Mouse (Mus musculus) frontal cortex, adult 2 months (tissue): Measurements from ENCODE around the gene Sipa1l2. TPM values are rescaled to one million over a fixed set of nuclear protein-coding genes. Genes with fewer than 3 reads are reported as not detected.
A peak's percentile ranks its signal among the peaks of the same experiment; 100 is the strongest.

Source experiments
- DNase-seq, 2 experiments: peaks; one replicate each; pipeline ENCODE4 v3.0.0; 2022; ENCODE audit warnings: low spot score in 1 of 2; ENCODE audit errors: extremely low spot score in 1 of 2
- polyA plus RNA-seq: library from polyadenylated mRNA; depleted of rRNA; stranded (reverse); fragments of >200 nt; gene quantifications from 2 replicates; pipeline ENCODE4 v1.2.3, GENCODE M21; 2012

The Sipa1l2 gene
- polyA plus RNA-seq, 1 experiment: 29.7 TPM

- no peak for DNase-seq
These were observed 87.0 kb downstream of the Sipa1l2 start for GRCm38 (mm10) chr8:125482491-125483096.

GRCm38 (mm10) chr8:125474876-125475275, 94.7 kb downstream of the Sipa1l2 start:
- DNase-seq: peak in 1 of 2 experiments; percentile 62

- no peak for DNase-seq
These were observed 98.2 kb downstream of the Sipa1l2 start for GRCm38 (mm10) chr8:125471374-125471773.

- peak in 1 of 2 experiments; percentile 10 for DNase-seq
These were observed 104.3 kb downstream of the Sipa1l2 start for GRCm38 (mm10) chr8:125465156-125465821.

GRCm38 (mm10) chr8:125462901-125463300, 106.7 kb downstream of the Sipa1l2 start:
- DNase-seq: no peak

- DNase-seq: no peak
These were observed 108.1 kb downstream of the Sipa1l2 start for GRCm38 (mm10) chr8:125461504-125461903.

GRCm38 (mm10) chr8:125460602-125461001, 109.0 kb downstream of the Sipa1l2 start:
- DNase-seq: no peak

GRCm38 (mm10) chr8:125449048-125449447, 120.6 kb downstream of the Sipa1l2 start:
- no peak for DNase-seq

GRCm38 (mm10) chr8:125447543-125447942, 122.1 kb downstream of the Sipa1l2 start:
- DNase-seq: no peak

GRCm38 (mm10) chr8:125446236-125446635, 123.4 kb downstream of the Sipa1l2 start:
- DNase-seq: no peak

- DNase-seq: no peak
These were observed 124.4 kb downstream of the Sipa1l2 start for GRCm38 (mm10) chr8:125445225-125445609.

GRCm38 (mm10) chr8:125444457-125445224, 125.0 kb downstream of the Sipa1l2 start:
- DNase-seq: no peak

- DNase-seq: no peak
These were observed 134.1 kb downstream of the Sipa1l2 start for GRCm38 (mm10) chr8:125435320-125436100.

GRCm38 (mm10) chr8:125434151-125434550, 135.5 kb downstream of the Sipa1l2 start:
- DNase-seq: no peak

- DNase-seq: no peak
These were observed 138.3 kb downstream of the Sipa1l2 start for GRCm38 (mm10) chr8:125431321-125431720.

GRCm38 (mm10) chr8:125430796-125431195, 138.8 kb downstream of the Sipa1l2 start:
- DNase-seq: no peak

GRCm38 (mm10) chr8:125428979-125429690, 140.5 kb downstream of the Sipa1l2 start:
- DNase-seq: peak; percentile 11 to 36

- no peak for DNase-seq
These were observed 145.7 kb downstream of the Sipa1l2 start for GRCm38 (mm10) chr8:125423861-125424260.

GRCm38 (mm10) chr8:125419202-125419830, 150.3 kb downstream of the Sipa1l2 start:
- no peak for DNase-seq

GRCm38 (mm10) chr8:125416146-125416545, 153.5 kb downstream of the Sipa1l2 start:
- peak in 1 of 2 experiments; percentile 47 for DNase-seq
